Mouse (Mus musculus): ENCODE measurements at regions not wholly inside any gene's neighbourhood (a gene's known extent, or its start where the extent isn't known, plus 50 kb on each side); places are given as distances from the start of the nearest gene placed in this dataset.
A peak's percentile ranks its signal among the peaks of the same experiment; 100 is the strongest.

GRCm38 (mm10) chr6:133170548-133170947, 65.8 kb downstream of the Smim10l1 start:
- DNase-seq (ENCODE audit: low spot score) = no peak

GRCm38 (mm10) chr6:133171286-133171685, 66.6 kb downstream of the Smim10l1 start:
- no peak for DNase-seq (ENCODE audit: low spot score)

- peak; percentile 47 for DNase-seq (ENCODE audit: low spot score)
Observed at GRCm38 (mm10) chr6:133206173-133206572, 85.8 kb upstream of the 5530400C23Rik start.

Data from retina, embryonic 14.5 days (tissue).